Mouse (Mus musculus) small intestine, adult 10 weeks (tissue): ENCODE data around the gene 8030474K03Rik. TPM values are rescaled to one million over a fixed set of nuclear protein-coding genes. Genes with fewer than 3 reads are reported as not detected.

Source experiments
- polyA plus RNA-seq: library from polyadenylated mRNA; stranded (reverse); fragments of 350-450 nt; fragmentation: Illumina TruSeq; extraction: RNeasy Lipid Tissue Mini Kit (QIAGEN cat#74804); gene quantifications from one replicate; pipeline ENCODE4 v1.2.3, GENCODE M21; 2014; ENCODE audit warnings: low replicate concordance

The 8030474K03Rik gene
- polyA plus RNA-seq = not detected

DNA sequence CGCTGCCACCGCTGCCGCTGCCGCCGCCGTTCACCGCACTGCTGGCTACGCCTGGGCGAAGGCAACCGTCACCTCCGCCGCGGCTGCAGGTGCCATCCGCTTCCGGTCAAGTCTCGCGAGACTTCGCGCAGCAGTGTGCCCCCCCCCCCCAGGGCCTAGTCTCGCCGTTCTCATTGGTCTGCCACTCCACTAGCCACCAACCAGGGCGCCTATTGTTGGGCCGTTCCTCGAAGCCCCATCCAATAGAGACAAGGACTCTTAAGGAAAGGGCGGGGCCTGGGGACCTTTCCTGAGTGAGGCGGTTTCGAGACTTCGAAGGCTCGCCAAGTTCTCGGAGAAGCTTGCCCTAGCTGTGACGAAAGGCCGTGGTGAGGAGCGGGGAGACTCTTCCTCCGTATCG lies at the start of gene 8030474K03Rik, which contains the start of gene Gm4779:
Gene 8030474K03Rik, plus strand, starts transcription at position 315 of the 400 bp plus-strand sequence.
Gene Gm4779, minus strand, starts transcription at position 82 of the 400 bp plus-strand sequence.

Other genes with a start within 250 kb of the 8030474K03Rik start
- gene Ogt, start 154.6 kb upstream of the 8030474K03Rik start, polyA plus RNA-seq = 427 TPM
- gene Cxcr3, start 60.4 kb upstream of the 8030474K03Rik start, polyA plus RNA-seq = not detected
- gene Gm4779, start 233 bp upstream of the 8030474K03Rik start, polyA plus RNA-seq = not detected
- gene Nhsl2, start 54.7 kb downstream of the 8030474K03Rik start, polyA plus RNA-seq = 1.3 TPM